Mouse (Mus musculus) erythroblast, embryonic 14.5 days (primary cell): Measurements from ENCODE around the gene Flot1.

Source experiments
- GATA1 ChIP-seq: IDR thresholded peaks from 2 replicates; pipeline ENCODE4 v1.6.1; 2012; ENCODE audit warnings: low read length, inconsistent platforms, mixed read lengths
- TAL1 ChIP-seq: IDR thresholded peaks from 3 replicates; pipeline ENCODE4 v1.6.1; 2012; ENCODE audit warnings: low read length, inconsistent platforms, mixed read lengths

DNA sequence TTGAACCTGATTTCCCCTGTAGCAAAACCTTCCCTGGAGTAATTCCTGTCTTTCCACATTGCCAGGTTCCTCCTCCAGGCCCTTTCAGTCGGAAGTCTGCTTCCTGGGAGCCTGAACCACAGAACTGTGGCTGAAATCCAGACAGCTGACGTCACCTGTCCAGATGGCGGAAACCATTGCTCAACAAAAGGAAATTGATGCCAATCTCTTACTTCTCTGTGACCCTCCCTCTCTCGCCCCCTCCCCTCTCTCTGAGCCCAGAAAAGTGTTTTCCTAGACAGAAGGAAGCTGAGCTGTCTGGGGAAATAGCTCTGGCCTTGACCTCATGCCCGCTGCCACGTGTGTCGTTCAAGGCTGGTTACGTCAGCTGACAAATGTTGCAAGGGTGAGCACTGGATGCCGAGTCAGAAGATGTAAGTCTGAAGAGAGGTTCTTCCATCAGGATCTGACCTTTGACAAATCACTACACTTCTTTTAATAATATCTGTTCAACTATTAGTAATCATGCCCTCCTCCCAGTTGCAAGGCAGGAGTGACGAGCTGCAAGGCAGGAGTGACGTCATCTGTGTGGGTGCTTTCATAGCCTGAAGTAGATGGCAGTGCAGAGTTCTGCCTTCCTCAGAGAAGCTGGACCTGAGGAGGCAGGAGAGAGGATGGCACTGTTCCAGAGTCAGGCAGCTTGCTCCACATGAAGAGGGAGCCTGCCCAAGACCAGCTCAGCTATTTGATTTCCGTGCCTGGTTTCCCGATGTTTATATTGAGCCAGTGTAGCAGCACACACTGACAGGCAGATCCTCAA is 46.0 kb upstream of the Flot1 start:
- TF ChIP-seq GATA1 (no peak), TAL1 (no peak)
